Mouse (Mus musculus) intestine, embryonic 14.5 days (tissue): ENCODE measurements around the gene Fancg. TPM values are rescaled to one million over a fixed set of nuclear protein-coding genes. Genes with fewer than 3 reads are reported as not detected.

Experiments used
- ATAC-seq: fragments of 200-750 bp; cut with Nextera tagmentation; replicated peaks from 2 replicates; pipeline ENCODE4 v1.8.0; 2017; ENCODE audit warnings: low read depth, moderate number of reproducible peaks, moderate TSS enrichment, moderate library complexity; ENCODE audit not compliant: low FRiP score, low TSS enrichment
- DNase-seq: peaks from one replicate; pipeline ENCODE4 v3.0.0-alpha.2; 2018; ENCODE audit warnings: low spot score
- H3K27ac ChIP-seq: fragments of 300-500 bp; sonication (generic); 2 replicates; pipeline ENCODE4 v1.5.1; 2014; ENCODE audit warnings: low read depth, mild to moderate bottlenecking, control low read depth
- H3K27me3 ChIP-seq: fragments of 300-500 bp; sonication (generic); replicated peaks from 2 replicates; pipeline ENCODE4 v1.6.1; 2014; ENCODE audit warnings: low read length, control low read depth; ENCODE audit not compliant: control insufficient read depth, insufficient read depth
- H3K36me3 ChIP-seq: fragments of 300-500 bp; sonication (generic); 2 replicates; pipeline ENCODE4 v1.6.1; 2014; ENCODE audit warnings: low read length, control low read depth; ENCODE audit not compliant: control insufficient read depth, insufficient read depth
- H3K4me1 ChIP-seq: fragments of 300-500 bp; sonication (generic); replicated peaks from 2 replicates; pipeline ENCODE4 v1.6.1; 2014; ENCODE audit warnings: low read length, control low read depth, mixed read lengths; ENCODE audit not compliant: control insufficient read depth, insufficient read depth
- H3K4me2 ChIP-seq: fragments of 300-500 bp; sonication (generic); 2 replicates; pipeline ENCODE4 v1.6.1; 2014; ENCODE audit warnings: low read length
- H3K4me3 ChIP-seq: fragments of 300-500 bp; sonication (generic); 2 replicates; pipeline ENCODE4 v1.5.1; 2014; ENCODE audit warnings: low read depth, low read length, control low read depth, mixed read lengths
- H3K9ac ChIP-seq: fragments of 300-500 bp; sonication (generic); 2 replicates; pipeline ENCODE4 v1.6.1; 2014; ENCODE audit warnings: mild to moderate bottlenecking, low read length
- H3K9me3 ChIP-seq: fragments of 300-500 bp; sonication (generic); 2 replicates; pipeline ENCODE4 v1.6.1; 2016; ENCODE audit warnings: low read length, control low read depth; ENCODE audit not compliant: control insufficient read depth
- WGBS: fragments of 180-500 bp; shearing (Covaris S2); extraction: QIAGEN DNeasy Blood & Tissue Kit; methylation state at CpG from one replicate; pipeline ENCODE4 v1.1.7; 2014; 5-methylcytosine and 5-hydroxymethylcytosine counted together
- polyA plus RNA-seq: library from polyadenylated mRNA; unstranded; fragments of >200 nt; fragmentation: Nextera tagmentation; extraction: Ambion mirVana; gene quantifications from 2 replicates; pipeline ENCODE4 v1.2.1, GENCODE M21; 2014

Fancg gene
- polyA plus RNA-seq, 1 experiment from 2014 or later = 16.6 TPM

DNA sequence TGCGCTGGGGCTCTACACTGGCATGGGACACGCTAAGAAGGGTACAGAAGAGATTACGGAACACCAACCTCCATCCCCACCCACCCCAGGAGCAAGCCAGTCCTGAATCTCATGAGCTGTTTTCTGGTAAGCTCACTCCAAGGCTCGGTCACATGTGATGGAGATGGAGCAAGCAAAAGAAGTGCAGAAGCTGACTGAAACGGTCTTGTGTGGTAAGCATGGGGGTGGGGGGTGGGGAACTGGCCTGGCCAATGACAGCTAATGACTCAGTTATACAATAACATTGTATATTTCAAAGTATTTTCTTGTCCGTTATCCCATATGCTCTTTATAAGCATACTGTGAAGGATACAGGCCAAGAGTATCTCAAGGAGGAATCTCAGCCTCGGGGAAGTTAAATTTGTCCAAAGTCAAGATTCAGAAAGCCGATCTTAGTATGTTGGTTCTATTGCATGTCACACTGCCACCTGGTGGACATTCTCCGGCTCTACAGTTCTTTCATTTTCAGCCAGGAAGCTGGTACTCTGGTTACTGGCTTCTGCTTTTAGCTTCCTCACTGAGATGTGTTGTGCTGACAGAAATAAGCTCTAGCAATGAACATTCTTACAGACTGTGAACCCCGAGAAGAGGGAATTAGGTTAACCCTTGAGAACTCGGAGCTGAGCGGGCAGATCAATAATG lies 45.1 kb downstream of the Fancg start:
- Histone ChIP-seq H3K9ac (no peak overlapping the region), H3K27ac (no peak overlapping the region), H3K4me1 (0 out of 2 replicates have a peak, but pooled peaks cover 5% of the 10 kb centered on the region), H3K36me3 (no peaks in the 10 kb centered on the region), H3K9me3 (no peaks in the 10 kb centered on the region), H3K4me2 (peak overlapping the region; percentile 31), H3K27me3 (no peaks in the 10 kb centered on the region), H3K4me3 (no peak overlapping the region)
- DNase-seq (peak; percentile 67), ATAC-seq (no peak)
- WGBS = 15% methylated on average over 12 of the region's 12 CpGs

DNA sequence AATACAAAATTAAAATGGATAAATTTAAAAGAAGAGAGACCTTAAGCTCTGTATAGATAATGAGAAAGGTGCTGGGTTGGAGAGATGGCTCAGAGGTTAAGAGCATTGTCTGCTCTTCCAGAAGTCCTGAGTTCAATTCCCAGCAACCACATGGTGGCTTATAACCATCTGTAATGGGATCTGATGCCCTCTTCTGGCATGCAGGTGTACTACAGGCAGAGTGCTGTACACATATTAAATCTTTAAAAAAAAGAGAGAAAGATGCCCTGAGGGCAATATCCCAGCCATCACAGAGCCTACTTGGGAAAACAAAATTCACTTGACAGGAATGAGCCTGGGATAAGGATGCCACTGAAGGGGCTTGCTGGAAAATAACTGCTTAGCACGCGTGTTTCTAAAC lies 46.8 kb downstream of the Fancg start:
- Histone ChIP-seq H3K4me3 (no peak overlapping the region), H3K4me2 (no peak overlapping the region), H3K36me3 (no peaks in the 10 kb centered on the region), H3K4me1 (0 out of 2 replicates have a peak, but pooled peaks cover 5% of the 10 kb centered on the region), H3K9ac (no peak overlapping the region), H3K9me3 (no peaks in the 10 kb centered on the region), H3K27ac (no peak overlapping the region), H3K27me3 (no peaks in the 10 kb centered on the region)
- ATAC-seq (no peak), DNase-seq (no peak)
- WGBS = 97% methylated on average over 2 of the region's 2 CpGs

DNA sequence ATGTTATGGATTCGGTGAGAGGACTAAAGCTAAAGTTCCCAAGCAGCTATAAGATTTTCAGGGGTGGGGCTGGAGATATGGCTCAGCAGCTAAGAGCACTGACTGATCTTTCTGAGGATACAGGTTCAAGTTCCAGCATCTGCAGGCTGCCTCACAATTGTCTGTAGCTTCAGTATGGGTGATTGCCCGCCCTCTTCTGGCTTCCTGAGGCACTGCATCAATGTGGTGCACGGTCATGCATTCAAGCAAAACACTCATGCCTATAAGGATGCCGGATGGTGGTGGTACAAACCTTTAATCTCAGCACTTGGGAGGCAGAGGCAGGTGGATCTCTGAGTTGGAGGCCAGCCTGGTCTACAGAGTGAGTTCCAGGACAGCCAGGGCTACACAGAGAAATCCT lies 48.7 kb downstream of the Fancg start:
- Histone ChIP-seq H3K36me3 (peaks cover 13% of the 10 kb centered on the region; the same call in 1 of the 2 replicates), H3K4me2 (no peak overlapping the region), H3K4me1 (0 out of 2 replicates have a peak, but pooled peaks cover 5% of the 10 kb centered on the region), H3K9me3 (no peaks in the 10 kb centered on the region), H3K4me3 (no peak overlapping the region), H3K27ac (no peak overlapping the region), H3K27me3 (no peaks in the 10 kb centered on the region), H3K9ac (no peak overlapping the region)
- DNase-seq (peak; percentile 70), ATAC-seq (no peak)
- WGBS = 30% methylated on average over 4 of the region's 4 CpGs

DNA sequence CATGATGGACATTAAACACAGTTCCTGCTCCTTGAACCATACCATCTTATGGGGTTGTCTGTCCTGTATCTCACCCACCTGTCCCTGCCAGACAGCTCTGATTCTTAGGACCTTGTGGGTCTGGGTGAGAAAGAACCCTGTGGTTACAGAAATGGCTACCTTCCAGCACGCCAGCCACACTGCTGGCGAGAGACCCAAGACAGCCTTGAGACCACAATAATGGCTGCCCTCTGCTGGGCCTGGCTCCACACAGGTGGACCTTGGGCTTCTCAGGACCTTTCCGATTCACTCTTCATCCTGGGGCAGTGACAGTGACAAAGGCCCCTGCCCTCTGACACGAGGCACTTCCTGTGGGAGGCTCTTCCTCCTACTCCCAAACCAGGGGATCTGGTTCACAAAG lies 50.9 kb downstream of the Fancg start:
- H3K27me3 ChIP-seq = no peaks in the 10 kb centered on the region
- no peak overlapping the region for H3K4me2 ChIP-seq
- H3K4me1 ChIP-seq = no peaks in the 10 kb centered on the region
- ATAC-seq (no peak), DNase-seq (no peak)
- H3K27ac ChIP-seq = no peak overlapping the region
- no peak overlapping the region for H3K9ac ChIP-seq
- H3K9me3 ChIP-seq = no peaks in the 10 kb centered on the region
- no peak overlapping the region for H3K4me3 ChIP-seq
- WGBS = 67% methylated on average over 4 of the region's 4 CpGs
- H3K36me3 ChIP-seq = peaks cover 17% of the 10 kb centered on the region

DNA sequence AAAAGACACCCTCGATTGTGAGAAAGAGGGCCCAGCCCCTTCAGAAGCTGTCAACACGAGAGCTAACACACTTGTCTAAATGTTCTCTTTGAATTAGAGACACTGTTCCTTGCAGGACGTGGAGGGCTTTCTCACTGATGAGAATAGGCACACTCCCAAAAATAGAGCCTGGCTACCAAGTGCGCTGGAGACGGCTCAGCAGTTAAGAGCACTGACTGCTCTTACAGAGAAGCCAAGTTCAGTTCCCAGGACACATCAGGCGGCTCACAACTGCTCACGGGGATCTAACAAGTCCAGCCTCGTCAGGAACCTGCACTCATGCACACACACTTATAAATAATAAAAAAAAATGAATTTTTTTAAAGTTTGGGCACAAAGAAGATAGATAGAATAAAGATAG lies 51.4 kb downstream of the Fancg start:
- H3K36me3 ChIP-seq = peaks cover 17% of the 10 kb centered on the region
- WGBS = 71% methylated on average over 8 of the region's 8 CpGs

DNA sequence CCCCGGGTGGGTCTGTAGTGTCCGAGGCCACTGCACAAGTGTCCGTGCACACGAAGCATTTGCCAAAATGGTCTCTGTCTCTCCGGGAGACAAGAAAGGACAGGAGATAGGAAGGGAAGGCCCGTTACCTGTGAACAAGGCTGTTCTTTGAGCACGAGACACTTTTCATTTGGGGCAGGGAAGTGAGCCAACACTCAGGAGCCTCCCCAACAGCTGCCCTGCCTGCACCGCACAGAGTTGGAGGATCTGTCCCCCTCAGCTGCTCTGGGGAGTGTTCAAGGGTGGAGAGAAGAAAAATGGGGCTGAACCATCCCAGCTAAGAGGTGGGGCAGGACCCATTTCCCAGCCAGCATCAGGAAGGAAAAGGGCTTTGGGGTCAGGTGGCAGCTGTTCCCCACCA lies 52.3 kb downstream of the Fancg start:
- H3K36me3 ChIP-seq = peaks cover 17% of the 10 kb centered on the region
- no peak overlapping the region for H3K4me3 ChIP-seq
- H3K9me3 ChIP-seq = no peaks in the 10 kb centered on the region
- H3K4me2 ChIP-seq = no peak overlapping the region
- no peak overlapping the region for H3K27ac ChIP-seq
- 84% methylated on average over 8 of the region's 8 CpGs for WGBS
- no peak for DNase-seq
- H3K27me3 ChIP-seq = no peaks in the 10 kb centered on the region
- ATAC-seq = no peak
- 0 out of 2 replicates have a peak, but pooled peaks cover 6% of the 10 kb centered on the region for H3K4me1 ChIP-seq
- no peak overlapping the region for H3K9ac ChIP-seq

More for the DNA sequence above, 51.4 kb downstream of the Fancg start:
- Histone ChIP-seq H3K4me1 (no peaks in the 10 kb centered on the region), H3K4me3 (no peak overlapping the region), H3K4me2 (no peak overlapping the region), H3K9me3 (no peaks in the 10 kb centered on the region), H3K27ac (no peak overlapping the region), H3K9ac (no peak overlapping the region), H3K27me3 (no peaks in the 10 kb centered on the region)
- DNase-seq = no peak
- ATAC-seq = no peak

DNA sequence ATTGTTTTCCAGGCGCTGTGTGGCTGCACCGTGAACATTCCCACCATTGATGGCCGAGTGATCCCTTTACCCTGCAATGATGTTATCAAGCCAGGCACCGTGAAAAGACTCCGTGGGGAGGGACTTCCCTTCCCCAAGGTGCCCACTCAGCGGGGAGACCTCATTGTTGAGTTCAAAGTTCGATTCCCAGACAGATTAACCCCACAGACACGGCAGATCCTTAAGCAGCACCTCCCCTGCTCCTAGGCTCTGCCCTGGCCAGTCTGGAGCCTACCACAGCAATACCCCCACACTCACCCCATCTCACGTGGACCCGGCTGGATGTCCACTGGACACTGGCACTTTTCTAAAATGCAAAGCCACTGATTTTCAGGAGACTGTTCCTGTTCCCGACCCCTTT lies 53.0 kb downstream of the Fancg start:
- no peak overlapping the region for H3K4me3 ChIP-seq
- H3K4me2 ChIP-seq = no peak overlapping the region
- H3K9me3 ChIP-seq = no peaks in the 10 kb centered on the region
- 82% methylated on average over 11 of the region's 11 CpGs for WGBS
- H3K36me3 ChIP-seq = peaks cover 17% of the 10 kb centered on the region
- no peak for DNase-seq
- no peak overlapping the region for H3K27ac ChIP-seq
- ATAC-seq = no peak
- H3K4me1 ChIP-seq = 0 out of 2 replicates have a peak, but pooled peaks cover 7% of the 10 kb centered on the region
- no peaks in the 10 kb centered on the region for H3K27me3 ChIP-seq
- H3K9ac ChIP-seq = no peak overlapping the region

DNA sequence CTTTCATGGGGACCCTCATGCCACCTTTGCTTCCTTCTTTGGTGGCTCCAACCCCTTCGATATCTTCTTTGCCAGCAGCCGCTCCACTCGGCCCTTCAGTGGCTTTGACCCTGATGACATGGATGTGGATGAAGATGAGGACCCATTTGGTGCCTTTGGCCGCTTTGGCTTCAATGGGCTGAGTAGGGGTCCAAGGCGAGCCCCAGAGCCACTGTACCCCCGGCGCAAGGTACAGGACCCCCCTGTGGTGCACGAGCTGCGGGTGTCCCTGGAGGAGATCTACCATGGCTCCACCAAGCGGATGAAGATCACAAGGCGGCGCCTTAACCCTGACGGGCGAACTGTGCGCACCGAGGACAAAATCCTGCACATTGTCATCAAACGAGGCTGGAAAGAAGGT lies 53.7 kb downstream of the Fancg start:
- no peaks in the 10 kb centered on the region for H3K9me3 ChIP-seq
- H3K27ac ChIP-seq = no peak overlapping the region
- peaks cover 17% of the 10 kb centered on the region for H3K36me3 ChIP-seq
- H3K27me3 ChIP-seq = no peaks in the 10 kb centered on the region
- H3K4me1 ChIP-seq = peaks cover 9% of the 10 kb centered on the region; the same call in 1 of the 2 replicates
- no peak for DNase-seq
- no peak overlapping the region for H3K4me2 ChIP-seq
- no peak overlapping the region for H3K4me3 ChIP-seq
- 94% methylated on average over 17 of the region's 17 CpGs for WGBS
- H3K9ac ChIP-seq = no peak overlapping the region
- ATAC-seq = no peak

DNA sequence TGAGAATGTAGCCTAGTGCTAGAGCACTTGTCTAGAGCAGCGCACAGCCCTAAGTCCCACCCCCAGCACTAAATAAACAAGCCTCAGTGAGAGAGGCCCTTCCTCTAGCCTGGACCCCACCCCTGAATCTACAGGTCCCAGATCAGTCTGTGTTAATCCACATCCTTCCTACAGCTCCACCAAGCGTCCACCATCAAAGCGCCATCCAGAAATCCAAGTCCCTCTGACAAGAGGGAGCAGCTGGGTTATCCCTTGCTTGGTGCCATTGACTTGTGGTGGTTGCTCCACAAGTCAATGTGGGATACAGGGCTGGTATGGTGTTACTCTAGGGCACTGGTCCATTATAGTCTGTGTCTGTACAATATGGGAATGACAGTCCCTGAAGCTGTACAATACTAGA lies 55.1 kb downstream of the Fancg start:
- Histone ChIP-seq H3K4me2 (no peak overlapping the region), H3K27me3 (no peaks in the 10 kb centered on the region), H3K9ac (no peak overlapping the region), H3K9me3 (no peaks in the 10 kb centered on the region), H3K27ac (no peak overlapping the region), H3K4me1 (peaks cover 16% of the 10 kb centered on the region), H3K4me3 (no peak overlapping the region), H3K36me3 (peaks cover 17% of the 10 kb centered on the region)
- 85% methylated on average over 3 of the region's 3 CpGs for WGBS
- ATAC-seq (no peak), DNase-seq (no peak)
